Mouse (Mus musculus) spleen, postnatal 4 days (tissue): ENCODE data around the gene Cygb.
"Not testable (repeated sequence)": the region's sequence is repeated elsewhere in the genome, so short reads cannot be mapped to it uniquely, and the experiment has no call there.

Experiments used
- DNase-seq, 2 experiments: peaks; one replicate each; pipeline ENCODE4 v3.0.0; 2022; ENCODE audit warnings: low spot score in 2 of 2

Gene Cygb

DNA sequence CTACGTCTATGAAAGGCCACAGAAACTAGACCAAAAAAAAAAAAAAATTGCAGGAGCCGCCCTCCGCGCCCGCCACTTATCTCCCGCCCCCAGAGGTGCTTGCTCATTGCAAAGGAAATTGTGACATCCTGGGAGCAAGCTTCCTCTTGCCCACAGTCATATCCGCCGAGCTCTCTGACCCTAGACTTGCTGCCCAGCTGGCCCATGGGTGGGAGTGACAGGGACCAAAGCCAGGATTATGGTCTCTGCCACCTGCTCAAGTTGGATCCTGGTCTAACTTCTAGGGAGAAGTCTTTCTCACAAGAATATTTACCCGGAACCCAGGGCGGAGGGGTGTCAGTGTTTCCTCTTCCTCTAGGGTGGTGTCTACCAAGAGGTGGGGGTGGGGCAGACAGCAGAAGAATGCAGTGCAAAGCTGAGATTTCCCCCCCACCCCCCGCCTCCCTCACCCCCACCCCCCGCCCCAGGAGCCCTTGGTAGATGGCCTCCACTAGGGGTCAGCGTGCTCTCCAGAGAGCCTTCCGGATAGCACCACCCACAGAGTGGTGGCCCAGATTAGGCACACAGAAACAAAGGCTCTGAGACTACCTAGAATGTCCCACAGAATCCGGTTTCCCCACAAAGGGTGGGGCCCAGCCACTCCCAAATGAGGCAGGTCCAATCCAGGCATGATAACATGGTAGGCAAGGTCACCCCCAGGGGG, 38.2 kb downstream of the Cygb start:
- peak; percentile 82 to 87 for DNase-seq

DNA sequence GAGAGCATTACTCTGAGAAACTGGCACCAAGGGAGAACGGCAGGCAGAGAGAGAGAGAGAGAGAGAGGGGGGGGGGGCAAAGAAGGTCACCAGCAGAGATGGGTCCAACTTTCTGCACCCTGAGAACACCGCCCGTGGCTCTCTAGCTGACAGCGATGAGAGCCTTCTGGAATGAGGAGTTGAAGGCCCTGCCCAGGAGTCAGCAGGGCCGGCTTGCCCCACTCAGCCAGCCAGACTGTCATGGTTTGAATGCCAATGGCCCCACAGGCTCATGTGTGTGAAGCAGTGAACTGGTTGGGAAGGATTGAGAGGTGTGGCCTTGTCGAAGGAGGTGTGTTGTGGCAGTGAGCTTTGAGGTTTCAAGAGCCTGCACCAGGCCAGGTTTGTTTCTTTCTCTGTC, 40.9 kb downstream of the Cygb start:
- DNase-seq = no peak

DNA sequence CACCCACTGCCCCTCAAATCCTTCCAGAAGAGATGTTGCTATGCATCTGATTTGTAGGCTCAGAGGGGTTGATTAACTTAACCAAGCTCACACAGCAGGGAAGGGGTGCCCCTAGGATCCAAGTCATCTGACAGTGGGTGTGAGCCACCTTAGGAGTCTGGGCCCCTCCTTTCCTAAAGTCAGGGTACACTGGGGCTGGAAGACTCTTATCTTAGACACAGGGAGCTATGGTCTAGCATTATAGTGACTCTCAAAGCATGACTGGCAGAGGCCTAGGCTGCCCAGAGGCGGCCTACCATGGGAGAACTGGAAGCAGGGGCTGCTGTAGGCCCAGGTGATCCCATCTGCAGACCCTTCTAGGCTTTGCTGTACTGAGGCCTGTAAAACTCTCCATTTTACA, 41.6 kb downstream of the Cygb start:
- no peak for DNase-seq

DNA sequence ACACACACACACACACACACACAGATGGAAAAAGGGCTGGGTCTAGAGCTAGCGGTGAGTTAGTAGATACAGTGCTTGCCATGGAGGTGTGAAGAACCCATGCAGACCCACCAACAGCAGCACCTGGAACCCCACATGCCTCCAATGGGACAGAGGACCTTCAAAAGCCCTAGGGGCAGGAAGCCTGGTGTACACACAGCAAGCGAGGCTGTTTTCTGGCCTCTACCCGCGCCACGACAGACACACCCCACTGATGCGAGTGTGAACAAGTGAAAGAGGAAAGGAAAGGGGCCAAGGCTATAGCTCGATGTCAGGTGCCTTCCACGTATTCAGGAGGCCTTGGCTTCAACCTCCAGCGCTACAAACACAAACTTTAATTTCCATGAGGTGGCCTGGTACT, 42.2 kb downstream of the Cygb start:
- no peak for DNase-seq

DNA sequence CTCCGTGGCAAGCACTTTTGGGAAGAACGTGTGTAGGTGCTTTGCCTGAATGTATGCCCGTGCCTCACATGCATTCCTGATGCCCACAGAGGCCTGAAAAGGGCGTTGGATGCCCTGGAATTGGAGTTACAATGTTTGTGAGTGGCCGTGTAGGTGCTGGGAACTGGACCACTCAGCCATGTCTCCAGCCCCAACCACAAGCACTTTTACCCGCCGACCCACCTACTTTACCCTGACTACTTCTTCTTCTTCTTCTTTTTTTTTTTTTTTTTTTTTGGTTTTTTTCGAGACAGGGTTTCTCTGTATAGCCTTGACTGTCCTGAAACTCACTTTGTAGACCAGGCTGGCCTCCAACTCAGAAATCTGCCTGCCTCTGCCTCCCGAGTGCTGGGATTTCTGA, 42.9 kb downstream of the Cygb start:
- not testable (repeated sequence) for DNase-seq

DNA sequence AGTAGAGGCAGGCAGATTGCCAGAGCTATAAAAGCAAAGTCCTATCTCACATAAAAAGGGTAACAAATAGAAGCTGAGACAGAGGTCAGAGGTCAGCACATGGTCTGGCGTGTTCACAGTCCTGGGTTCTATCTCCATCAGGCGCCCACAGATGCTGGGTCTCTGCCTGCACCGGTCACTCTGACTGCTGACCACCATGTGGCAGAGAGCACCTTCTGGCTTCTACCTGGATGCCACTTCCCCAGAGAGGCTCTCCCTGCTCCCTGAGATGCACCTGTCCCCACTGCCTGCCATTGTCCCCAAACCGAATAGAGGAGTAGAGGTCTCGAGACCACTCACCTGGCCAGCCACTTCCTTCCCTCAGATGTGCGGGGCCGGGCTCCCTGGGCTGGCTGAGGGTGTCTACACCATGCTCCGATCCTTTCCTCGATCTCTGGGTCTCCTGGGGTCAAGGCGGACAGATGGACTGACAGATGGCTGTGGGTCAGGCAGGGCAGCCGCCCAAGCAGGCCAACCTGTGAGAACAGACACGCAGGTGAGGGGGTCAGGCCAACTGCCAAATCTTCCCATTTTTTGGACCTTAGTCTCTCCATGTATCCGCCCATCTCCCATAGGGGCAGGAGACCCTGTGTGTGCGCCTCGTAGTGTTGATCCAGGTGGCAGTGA, 44.0 kb downstream of the Cygb start:
- no peak for DNase-seq

DNA sequence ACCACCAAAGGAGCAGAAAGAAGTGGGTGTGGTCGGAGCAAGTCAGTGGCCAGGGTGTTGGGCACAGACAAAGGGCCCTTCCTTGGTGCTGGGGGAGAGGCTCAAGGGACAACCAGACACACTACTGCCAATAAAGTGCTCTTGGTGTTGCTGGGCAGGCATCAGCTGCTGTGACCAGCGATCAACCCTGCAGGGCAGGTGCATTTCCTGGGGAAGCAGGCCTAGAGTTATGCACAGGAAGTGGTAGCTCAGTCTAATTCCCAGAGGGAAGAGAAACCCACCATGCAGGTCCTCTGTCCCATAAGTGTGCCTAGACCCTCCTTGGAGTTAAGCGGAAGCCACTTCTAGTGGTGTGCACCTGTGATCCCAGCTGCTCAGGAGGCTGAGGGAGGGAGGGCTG, 46.4 kb downstream of the Cygb start:
- DNase-seq = no peak

DNA sequence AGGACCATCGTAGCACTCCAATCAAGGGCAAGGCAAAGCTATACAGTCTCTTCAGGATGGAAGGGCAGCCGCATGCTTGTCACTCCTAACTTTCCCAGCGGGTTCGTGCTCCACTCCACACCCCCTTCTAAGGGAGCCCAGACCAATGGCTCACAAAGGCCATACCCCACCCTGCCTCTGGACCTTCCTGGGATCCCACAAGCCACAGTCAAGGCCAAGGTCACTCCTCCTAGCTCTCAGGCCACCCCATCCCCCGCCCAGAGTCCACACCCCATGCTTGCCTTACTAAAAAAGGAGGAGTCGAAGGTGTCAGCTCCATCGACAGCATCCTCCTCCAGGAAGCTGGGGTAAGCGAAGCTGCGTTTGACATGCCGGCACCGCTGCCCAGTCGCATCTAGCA, 50.0 kb downstream of the Cygb start:
- no peak for DNase-seq

DNA sequence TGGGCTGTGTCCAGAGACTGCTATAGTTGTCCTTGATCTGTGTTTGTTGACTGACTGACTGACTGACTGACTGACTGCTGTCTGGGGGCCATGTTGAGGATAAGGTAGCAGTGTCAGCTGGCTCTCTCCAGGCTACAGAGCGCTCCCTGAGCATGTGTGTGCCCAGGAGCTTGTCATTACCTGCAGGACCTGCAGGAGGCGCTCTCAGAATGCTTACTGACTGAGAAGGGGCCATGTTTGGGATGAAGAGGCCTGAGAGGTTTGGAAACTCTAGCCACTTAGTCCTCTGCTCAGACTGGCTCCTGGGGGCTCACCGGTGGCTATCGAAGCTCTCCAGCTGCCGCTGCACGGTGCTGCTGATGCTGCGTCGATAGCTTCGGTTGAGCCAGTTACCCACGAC, 50.8 kb downstream of the Cygb start:
- peak; percentile 72 to 87 for DNase-seq

DNA sequence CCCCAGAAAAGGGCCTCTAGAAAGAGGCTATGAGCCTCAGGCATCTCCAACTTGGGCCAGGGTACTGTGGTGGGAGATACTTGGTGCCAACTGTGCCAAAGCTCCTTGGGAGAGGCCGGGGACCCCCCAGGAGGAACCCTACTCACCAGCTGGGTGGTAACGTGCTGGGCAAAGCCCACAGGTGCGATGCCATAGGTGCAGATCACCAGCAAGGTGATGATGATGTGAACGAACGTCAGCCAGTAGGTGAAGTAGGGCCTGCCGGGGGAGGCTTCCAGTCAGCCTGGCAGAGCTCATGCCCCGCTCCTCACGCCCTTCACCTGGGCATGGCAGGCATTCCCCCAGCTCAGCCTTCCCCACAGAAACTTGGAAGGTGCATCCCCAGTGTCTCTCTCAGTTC, 52.1 kb downstream of the Cygb start:
- DNase-seq = no peak

DNA sequence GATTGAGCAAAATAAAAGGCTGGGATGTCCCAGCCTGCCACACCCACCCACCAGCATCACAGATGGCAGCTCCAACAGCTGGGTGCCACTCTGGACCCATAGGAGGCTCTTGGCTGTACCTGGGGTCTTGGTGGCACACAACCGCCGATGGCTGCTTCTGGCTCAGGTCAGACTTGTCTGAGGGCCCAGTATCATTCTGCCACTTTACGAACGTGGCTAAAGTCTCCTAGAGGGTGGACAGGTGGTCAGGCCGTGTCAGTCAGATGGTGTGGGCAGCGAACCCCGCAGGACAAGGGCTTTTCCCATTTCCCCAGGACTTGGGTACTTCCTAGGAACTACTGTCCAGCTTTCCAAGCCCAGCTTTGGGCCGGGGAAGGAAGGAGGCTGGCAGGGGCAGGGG, 52.9 kb downstream of the Cygb start:
- DNase-seq = no peak

DNA sequence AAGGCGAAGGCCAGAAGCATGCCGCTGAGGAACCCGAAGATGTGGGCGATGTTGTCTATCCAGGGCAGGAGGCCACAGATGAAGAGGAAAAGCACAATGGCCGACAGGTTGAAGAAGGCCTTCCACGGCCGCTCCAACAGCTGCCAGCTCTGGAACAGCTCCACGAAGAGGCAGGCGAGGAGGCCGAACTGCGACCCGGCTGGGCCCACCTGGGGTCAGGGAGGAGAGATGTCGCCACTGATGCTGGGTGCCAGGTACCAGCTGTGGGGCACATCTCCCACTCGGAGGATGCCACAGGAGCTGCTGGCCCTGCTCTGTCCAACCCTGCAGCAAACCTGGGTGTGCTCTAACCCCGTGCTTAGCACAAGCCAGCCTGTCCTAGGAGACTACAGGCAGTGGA, 54.9 kb downstream of the Cygb start:
- no peak for DNase-seq

DNA sequence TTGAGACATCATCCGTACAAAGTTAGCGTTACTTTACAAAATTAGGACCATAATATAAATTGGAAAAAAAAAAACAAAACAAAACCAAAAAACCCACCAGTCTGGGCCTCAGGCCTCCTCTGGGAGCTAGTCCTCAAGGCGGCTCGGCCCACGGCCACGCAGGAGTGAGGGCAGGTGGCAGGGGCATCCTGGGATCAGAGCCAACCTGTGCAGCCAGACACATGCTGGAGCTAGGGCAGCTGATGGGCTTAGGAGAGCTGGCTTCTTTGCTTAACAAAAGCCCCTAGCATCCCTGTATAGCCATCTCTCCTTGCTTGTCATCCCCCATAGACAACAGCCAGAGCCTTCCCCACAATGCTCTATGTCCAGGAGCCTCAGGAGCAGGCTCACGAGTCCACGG, 55.9 kb downstream of the Cygb start:
- no peak for DNase-seq

DNA sequence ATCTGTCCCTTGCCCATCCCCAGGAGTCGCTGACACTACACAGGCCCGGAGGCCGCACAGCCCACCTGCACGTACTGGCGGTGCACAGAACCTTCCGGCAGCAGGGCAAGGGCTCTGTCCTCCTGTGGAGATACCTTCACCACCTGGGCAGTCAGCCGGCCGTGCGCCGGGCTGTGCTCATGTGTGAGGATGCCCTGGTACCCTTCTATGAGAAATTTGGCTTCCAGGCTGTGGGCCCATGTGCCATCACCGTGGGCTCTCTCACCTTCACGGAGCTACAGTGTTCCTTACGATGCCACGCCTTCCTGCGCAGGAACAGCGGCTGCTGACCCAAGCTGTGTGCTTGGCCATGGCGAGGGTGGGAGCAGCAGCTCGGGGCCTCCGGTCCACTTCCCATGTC, 57.3 kb downstream of the Cygb start:
- no peak for DNase-seq
